Mouse (Mus musculus) heart, postnatal 0 days (tissue): ENCODE measurements around the gene Clrn3.

Experiments
- CTCF ChIP-seq: IDR thresholded peaks from 2 replicates; pipeline ENCODE4 v1.5.1; 2016; ENCODE audit warnings: antibody characterized with exemption, control low read depth, low read depth
- EP300 ChIP-seq: IDR thresholded peaks from 2 replicates; pipeline ENCODE4 v1.6.1; 2016; ENCODE audit warnings: antibody characterized with exemption, low read depth

DNA sequence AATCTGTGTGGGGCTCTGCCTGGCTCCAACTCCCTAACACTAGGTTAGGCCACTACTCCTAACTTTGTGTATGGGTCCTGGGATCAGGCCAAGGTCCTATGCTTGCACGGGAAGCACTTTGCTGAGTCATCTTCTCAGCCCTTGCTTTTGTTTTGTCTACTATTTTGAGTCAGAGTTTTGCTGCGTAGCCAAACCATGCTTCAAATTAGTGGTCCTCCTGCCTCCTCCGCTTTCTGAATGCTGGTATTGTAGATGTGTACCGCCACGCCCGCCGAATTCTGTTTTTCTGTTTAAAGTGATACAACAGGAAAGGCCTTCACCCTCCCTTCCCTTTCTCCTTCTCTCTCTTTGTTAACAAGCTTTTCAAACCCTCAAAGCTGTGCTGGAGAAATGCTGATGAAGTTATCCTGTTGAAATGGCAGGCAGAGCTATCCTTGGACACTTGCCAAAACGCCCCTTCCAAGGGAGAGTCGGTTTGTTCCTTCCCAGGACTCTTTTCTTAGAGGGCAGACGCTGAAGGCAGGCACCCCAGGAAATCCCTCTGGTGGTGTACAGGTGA lies 49.1 kb downstream of the Clrn3 start:
- no peak for TF ChIP-seq CTCF
- no peak for TF ChIP-seq EP300
